ENCODE assay signal across 8 mouse cellular contexts in genomic region chr11:117076576-117077196, GRCm38 (mm10). TPM values are rescaled to one million over a fixed set of nuclear protein-coding genes. Genes with fewer than 3 reads are reported as not detected.
DNase-seq lines count a peak whose midpoint lies in the region; ATAC-seq and TF ChIP-seq lines count a peak whose summit lies in the region.

No protein-coding gene starts in this region.

- peak overlapping the region; percentile 95 for H3K9ac ChIP-seq in ES-Bruce4 (ENCODE audit: low read depth, poor library complexity, severe bottlenecking)
- peak overlapping the region; percentile 94 for H3K9ac ChIP-seq in forebrain, embryonic 11.5 days (ENCODE audit: low read length)
- H3K9ac ChIP-seq in heart, embryonic 16.5 days (ENCODE audit: low read length): peak overlapping the region; percentile 96
- H3K9ac ChIP-seq in neural tube, embryonic 15.5 days (replicated peaks): peak overlapping the region; percentile 90

- peak; percentile 57; the same call in 1 of the 2 replicates for TF ChIP-seq EP300 in ES-Bruce4 (IDR thresholded peaks at IDR 0.05; ENCODE audit: insufficient read depth, low read depth, low read length)

- TF ChIP-seq POLR2A in ES-Bruce4 (IDR thresholded peaks at IDR 0.05; ENCODE audit: insufficient read depth, low read length): peak; percentile 79
- TF ChIP-seq POLR2A in lung, adult 2 months (IDR thresholded peaks at IDR 0.05; ENCODE audit: borderline replicate concordance, extremely low read depth, low read depth, low read length): peak; percentile 88; the same call in 1 of the 2 replicates

- peaks cover 3% of the 10 kb centered on the region for H3K4me1 ChIP-seq in ES-Bruce4 (ENCODE audit: control insufficient read depth, insufficient read depth, low read length)
- H3K4me1 ChIP-seq in forebrain, embryonic 11.5 days (replicated peaks; ENCODE audit: control insufficient read depth, insufficient read depth, low read length): peaks cover 14% of the 10 kb centered on the region
- H3K4me1 ChIP-seq in heart, embryonic 16.5 days (ENCODE audit: control insufficient read depth, insufficient read depth, low read length): peaks cover 23% of the 10 kb centered on the region
- peaks cover 15% of the 10 kb centered on the region for H3K4me1 ChIP-seq in lung, adult 2 months (ENCODE audit: control insufficient read depth, insufficient read depth, low read length)
- peaks cover 44% of the 10 kb centered on the region for H3K4me1 ChIP-seq in neural tube, embryonic 15.5 days

- H3K9me3 ChIP-seq in ES-Bruce4 (replicated peaks; ENCODE audit: control insufficient read depth, insufficient read depth, low read length, poor library complexity, severe bottlenecking): no peaks in the 10 kb centered on the region
- H3K9me3 ChIP-seq in forebrain, embryonic 11.5 days (ENCODE audit: control insufficient read depth, low read length): no peaks in the 10 kb centered on the region
- no peaks in the 10 kb centered on the region for H3K9me3 ChIP-seq in heart, embryonic 16.5 days (replicated peaks; ENCODE audit: control insufficient read depth, low read length)
- H3K9me3 ChIP-seq in neural tube, embryonic 15.5 days (replicated peaks): no peaks in the 10 kb centered on the region

- peak; percentile 69 for ATAC-seq in forebrain, embryonic 11.5 days (replicated peaks; ENCODE audit: low FRiP score)
- peak; percentile 67 for ATAC-seq in heart, embryonic 16.5 days (replicated peaks; ENCODE audit: extremely low read depth, insufficient read depth, low FRiP score)
- ATAC-seq in neural tube, embryonic 15.5 days (ENCODE audit: low FRiP score): peak; percentile 83

- TF ChIP-seq CTCF in ES-Bruce4 (IDR thresholded peaks at IDR 0.05; ENCODE audit: low read depth, low read length): no peak
- no peak for TF ChIP-seq CTCF in lung, adult 2 months (IDR thresholded peaks at IDR 0.05; ENCODE audit: insufficient read depth, low read length)

- H3K4me3 ChIP-seq in ES-Bruce4 (ENCODE audit: low read depth, low read length): peak overlapping the region; percentile 96
- H3K4me3 ChIP-seq in forebrain, embryonic 11.5 days (ENCODE audit: low read depth, low read length): peak overlapping the region; percentile 91
- H3K4me3 ChIP-seq in heart, embryonic 16.5 days (ENCODE audit: low read length): peak overlapping the region; percentile 97
- peak overlapping the region; percentile 70 for H3K4me3 ChIP-seq in lung, adult 2 months (replicated peaks; ENCODE audit: extremely low read depth, low read depth, low read length)
- H3K4me3 ChIP-seq in neural tube, embryonic 15.5 days (replicated peaks): peak overlapping the region; percentile 84

- WGBS in forebrain, embryonic 11.5 days: under 1% methylated on average over 54 of the region's 54 CpGs
- WGBS in heart, embryonic 16.5 days: under 1% methylated on average over 54 of the region's 54 CpGs
- WGBS in lung, adult 2 months: under 1% methylated on average over 54 of the region's 54 CpGs
- under 1% methylated on average over 54 of the region's 54 CpGs for WGBS in neural tube, embryonic 15.5 days

- H3K27ac ChIP-seq in ES-Bruce4 (ENCODE audit: insufficient read depth, low read length): peak overlapping the region; percentile 51
- H3K27ac ChIP-seq in forebrain, embryonic 11.5 days (ENCODE audit: low read depth, low read length): no peak overlapping the region
- peak overlapping the region; percentile 69 for H3K27ac ChIP-seq in heart, embryonic 16.5 days (ENCODE audit: low read length)
- H3K27ac ChIP-seq in neural tube, embryonic 15.5 days (replicated peaks): peak overlapping the region; percentile 86

- H3K27me3 ChIP-seq in ES-Bruce4 (ENCODE audit: control insufficient read depth, insufficient read depth, low read length, poor library complexity, severe bottlenecking): no peaks in the 10 kb centered on the region
- H3K27me3 ChIP-seq in forebrain, embryonic 11.5 days (ENCODE audit: control insufficient read depth, insufficient read depth, low read length): no peaks in the 10 kb centered on the region
- no peaks in the 10 kb centered on the region for H3K27me3 ChIP-seq in heart, embryonic 16.5 days (ENCODE audit: control insufficient read depth, insufficient read depth, low read length)
- no peaks in the 10 kb centered on the region; the same call in 1 of the 2 replicates for H3K27me3 ChIP-seq in neural tube, embryonic 15.5 days (replicated peaks)

- H3K4me2 ChIP-seq in forebrain, embryonic 11.5 days (ENCODE audit: low read depth, low read length, severe bottlenecking): peak overlapping the region; percentile 97
- peak overlapping the region; percentile 95 for H3K4me2 ChIP-seq in heart, embryonic 16.5 days (ENCODE audit: low read depth, low read length)
- H3K4me2 ChIP-seq in neural tube, embryonic 15.5 days: peak overlapping the region; percentile 96

- H3K36me3 ChIP-seq in ES-Bruce4 (ENCODE audit: control insufficient read depth, insufficient read depth, low read length, poor library complexity, severe bottlenecking): peaks cover 30% of the 10 kb centered on the region
- H3K36me3 ChIP-seq in forebrain, embryonic 11.5 days (ENCODE audit: control insufficient read depth, insufficient read depth, low read length): peaks cover 10% of the 10 kb centered on the region
- H3K36me3 ChIP-seq in heart, embryonic 16.5 days (ENCODE audit: control insufficient read depth, insufficient read depth): peaks cover 20% of the 10 kb centered on the region
- H3K36me3 ChIP-seq in neural tube, embryonic 15.5 days: peaks cover 26% of the 10 kb centered on the region

- DNase-seq in c-Kit-positive CD71-positive TER-119-negative erythroid progenitor cells, embryonic 14.5 days (ENCODE audit: low read depth): peak; percentile 86
- DNase-seq in forebrain, embryonic 11.5 days (ENCODE audit: low spot score): peak; percentile 90
- DNase-seq in kidney, postnatal 36 days: peak; percentile 92 to 93
- peak; percentile 79 for DNase-seq in lung, adult 2 months
- DNase-seq in testis, postnatal 10 days (ENCODE audit: low spot score): peak; percentile 86

RNA-seq across cellular contexts. Expression of gene Sec14l1, which starts 38.3 kb away (rescaled TPM):
- polyA plus RNA-seq in ES-Bruce4 (2011; ENCODE audit: insufficient read depth, insufficient read length, low read depth, missing spikeins): 77.5 and 77.7 TPM in 2 replicates
- 36.8 and 40.6 TPM in 2 replicates for polyA plus RNA-seq in forebrain, embryonic 11.5 days (2014; fragmentation: Nextera tagmentation; extraction: Ambion mirVana)
- polyA plus RNA-seq in heart, embryonic 16.5 days (2015; fragmentation: Nextera tagmentation; extraction: Ambion mirVana): 51.0 and 54.9 TPM in 2 replicates
- polyA plus RNA-seq in lung, adult 2 months (2012; rRNA removed): 123 and 133 TPM in 2 replicates
- polyA plus RNA-seq in neural tube, embryonic 15.5 days (2015; fragmentation: Nextera tagmentation; extraction: Ambion mirVana): 52.0 and 52.1 TPM in 2 replicates
